Mouse (Mus musculus) inflammation-experienced regulatory T-cells, adult 6 months (primary cell): ENCODE results near the gene Map3k15. TPM values are rescaled to one million over a fixed set of nuclear protein-coding genes. Genes with fewer than 3 reads are reported as not detected.

Source experiments
- ATAC-seq: one replicate; pipeline ENCODE4 v1.8.0; 2017
- polyA plus RNA-seq, 3 experiments: library from polyadenylated mRNA; unstranded; fragments of 100-300 nt; shearing (Covaris generic); gene quantifications; one replicate each; pipeline ENCODE4 v1.2.1; 2017

Map3k15 gene
- polyA plus RNA-seq, 3 experiments from 2014 or later, result 0.44 to 0.70 (median 0.64) TPM

GRCm38 (mm10) chrX:160135719-160136118, 147.5 kb downstream of the Map3k15 start:
- ATAC-seq, result no peak

GRCm38 (mm10) chrX:160136153-160136552, 147.9 kb downstream of the Map3k15 start:
- peak; percentile 68 for ATAC-seq

- peak; percentile 11 for ATAC-seq
Observed at GRCm38 (mm10) chrX:160137177-160137860, 149.1 kb downstream of the Map3k15 start.

GRCm38 (mm10) chrX:160137861-160138717, 149.9 kb downstream of the Map3k15 start, which contains the start of gene Pdha1:
Gene Pdha1, minus strand, starts transcription at chrX:160138413.
- peak; percentile 81 for ATAC-seq

GRCm38 (mm10) chrX:160146806-160147205, 158.6 kb downstream of the Map3k15 start:
- no peak for ATAC-seq

- ATAC-seq, result no peak
Observed at GRCm38 (mm10) chrX:160147406-160147805, 159.2 kb downstream of the Map3k15 start.

- no peak for ATAC-seq
Observed at GRCm38 (mm10) chrX:160148859-160149258, 160.6 kb downstream of the Map3k15 start.

GRCm38 (mm10) chrX:160153147-160153815, 165.0 kb downstream of the Map3k15 start:
- no peak for ATAC-seq

- no peak for ATAC-seq
Observed at GRCm38 (mm10) chrX:160164259-160164658, 176.0 kb downstream of the Map3k15 start.

GRCm38 (mm10) chrX:160166246-160166985, 178.2 kb downstream of the Map3k15 start:
- no peak for ATAC-seq

GRCm38 (mm10) chrX:160170150-160170549, 181.9 kb downstream of the Map3k15 start:
- peak; percentile 70 for ATAC-seq

Other genes with a start within 250 kb of the Map3k15 start
- 100 to 1,000 TPM; 148 to 182 (median 169) TPM for gene Pdha1, start 150.0 kb downstream of the Map3k15 start, polyA plus RNA-seq